Comparison of ENCODE assay signal across 8 mouse cellular contexts in the genomic region with DNA sequence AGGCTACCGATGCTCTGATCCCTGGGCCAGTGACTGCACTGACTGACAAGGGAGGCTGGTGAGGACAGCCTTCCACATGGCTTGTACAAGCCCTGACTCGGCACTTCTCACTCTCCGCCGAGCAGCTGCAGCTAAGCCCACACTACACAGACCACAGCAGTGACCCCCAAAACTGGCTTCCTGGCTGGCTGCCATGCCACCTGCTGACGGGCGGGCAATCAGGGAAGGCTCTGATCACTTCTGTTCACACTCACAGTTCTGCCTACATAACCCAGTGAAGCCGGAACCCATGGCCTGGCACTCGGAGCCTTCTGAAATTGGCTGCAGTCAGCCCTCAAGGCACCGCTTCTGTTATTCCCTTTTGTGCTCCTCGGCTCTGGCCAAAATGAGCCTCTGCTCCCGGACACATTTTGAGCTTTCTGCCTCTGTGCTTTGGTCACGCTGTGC.
A peak's percentile ranks its signal among the peaks of the same experiment; 100 is the strongest.
DNase-seq lines count a peak whose midpoint lies in the region; ATAC-seq and TF ChIP-seq lines count a peak whose summit lies in the region.
"Had no signal": no experiment of that assay in that cellular context is flagged by ENCODE, and none has a peak within 500 bp of the region (broad histone marks: within the 10 kb centered on the region; RNA-seq: fewer than 3 reads in every experiment).

No protein-coding gene starts in this region.

- H3K4me3 ChIP-seq in thymus, adult 2 months (ENCODE audit: control insufficient read depth, insufficient read depth, low read length) = no peak overlapping the region
- no peak overlapping the region for H3K4me3 ChIP-seq in heart, embryonic 11.5 days (ENCODE audit: low read depth, low read length)
- H3K4me3 ChIP-seq: heart, embryonic 13.5 days had no signal

- H3K4me2 ChIP-seq in heart, embryonic 11.5 days = no peak overlapping the region
- H3K4me2 ChIP-seq: heart, embryonic 13.5 days had no signal

- no peak for TF ChIP-seq POLR2A in thymus, adult 2 months (IDR thresholded peaks at IDR 0.05; ENCODE audit: control insufficient read depth, extremely low read depth, insufficient read depth, low read length, poor library complexity)

- no peaks in the 10 kb centered on the region for H3K36me3 ChIP-seq in thymus, adult 2 months (ENCODE audit: control insufficient read depth, insufficient read depth, low read length)
- H3K36me3 ChIP-seq in heart, embryonic 11.5 days (ENCODE audit: control insufficient read depth, insufficient read depth, low read length) = no peaks in the 10 kb centered on the region
- H3K36me3 ChIP-seq: heart, embryonic 13.5 days had no signal

- H3K27ac ChIP-seq in thymus, adult 2 months (ENCODE audit: control insufficient read depth, insufficient read depth, low read length) = no peak overlapping the region
- H3K27ac ChIP-seq in heart, embryonic 11.5 days (ENCODE audit: low read depth, low read length) = no peak overlapping the region
- H3K27ac ChIP-seq: heart, embryonic 13.5 days had no signal

- H3K27me3 ChIP-seq in thymus, adult 2 months (ENCODE audit: control insufficient read depth, insufficient read depth, low read length) = no peaks in the 10 kb centered on the region
- H3K27me3 ChIP-seq in heart, embryonic 11.5 days (ENCODE audit: control insufficient read depth, insufficient read depth, low read length) = no peaks in the 10 kb centered on the region
- H3K27me3 ChIP-seq: heart, embryonic 13.5 days had no signal

- peak; percentile 66 for DNase-seq in 416B (ENCODE audit: low read depth)
- DNase-seq in ZHBTc4 (ENCODE audit: low read depth, low spot score) = peak; percentile 11
- DNase-seq in frontal cortex, postnatal 14 days (ENCODE audit: low spot score in 2 of 2) = peak; percentile 41 to 51
- peak; percentile 53 to 61 for DNase-seq in left cerebral cortex, postnatal 25 days (ENCODE audit: low spot score in 2 of 2)
- peak; percentile 31 for DNase-seq in thymus, adult 2 months
- no peak for DNase-seq in adrenal gland, adult 2 months

- ATAC-seq in heart, embryonic 11.5 days (replicated peaks; ENCODE audit: insufficient number of reproducible peaks, low FRiP score, low TSS enrichment) = no peak

- H3K9me3 ChIP-seq in heart, embryonic 11.5 days (replicated peaks; ENCODE audit: control insufficient read depth, low read length) = no peaks in the 10 kb centered on the region
- H3K9me3 ChIP-seq: heart, embryonic 13.5 days had no signal

- TF ChIP-seq CTCF in thymus, adult 2 months (IDR thresholded peaks at IDR 0.05; ENCODE audit: borderline replicate concordance, control insufficient read depth, extremely low read depth, insufficient read depth, low read length, poor library complexity) = no peak

- H3K9ac ChIP-seq in heart, embryonic 11.5 days (ENCODE audit: low read depth, low read length) = no peak overlapping the region
- H3K9ac ChIP-seq: heart, embryonic 13.5 days had no signal

- intact Hi-C loops in left cerebral cortex, postnatal 25 days (cut with DNase I) = no loop called here

- H3K4me1 ChIP-seq in thymus, adult 2 months (replicated peaks; ENCODE audit: control insufficient read depth, insufficient read depth, low read length) = peaks cover 11% of the 10 kb centered on the region
- H3K4me1 ChIP-seq in heart, embryonic 11.5 days (ENCODE audit: control insufficient read depth, insufficient read depth, low read length) = no peaks in the 10 kb centered on the region
- H3K4me1 ChIP-seq: heart, embryonic 13.5 days had no signal

- 21% methylated on average over 12 of the region's 12 CpGs for WGBS in thymus, adult 2 months
- 80% methylated on average over 12 of the region's 12 CpGs for WGBS in heart, embryonic 11.5 days (ENCODE audit: insufficient replicate concordance)
